Mouse (Mus musculus) ES-Bruce4 (cell line): ENCODE results near the gene Lamb2.

Experiments
- CTCF ChIP-seq: IDR thresholded peaks from one replicate; pipeline ENCODE4 v1.8.1; 2011; ENCODE audit warnings: low read depth, low read length
- EP300 ChIP-seq: IDR thresholded peaks from 2 replicates; pipeline ENCODE4 v1.6.1; 2011; ENCODE audit warnings: low read depth, low read length; ENCODE audit not compliant: insufficient read depth
- POLR2A ChIP-seq: IDR thresholded peaks from one replicate; pipeline ENCODE4 v1.8.1; 2011; ENCODE audit warnings: low read length; ENCODE audit not compliant: insufficient read depth

DNA sequence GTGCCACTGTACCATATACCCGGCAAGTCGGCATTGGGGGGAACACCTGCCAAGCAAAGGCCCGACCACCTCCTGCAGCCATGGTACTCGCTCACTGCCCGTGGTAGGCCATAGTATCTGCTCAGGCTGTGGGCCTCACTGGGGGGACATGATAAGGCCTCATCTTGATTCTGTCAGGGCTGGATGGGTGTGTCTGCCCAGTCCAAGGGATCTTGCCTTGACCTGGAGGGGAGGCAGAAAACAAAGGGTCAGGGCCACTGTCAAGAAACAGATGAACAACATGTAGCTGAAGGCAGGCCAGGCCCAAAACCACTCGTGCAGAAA is 28.4 kb upstream of the Lamb2 start:
- TF ChIP-seq EP300: no peak
- no peak for TF ChIP-seq POLR2A
- TF ChIP-seq CTCF: no peak
